Mouse (Mus musculus): Measurements from ENCODE around the gene Dact1. TPM values are rescaled to one million over a fixed set of nuclear protein-coding genes. Genes with fewer than 3 reads are reported as not detected.
A peak's percentile ranks its signal among the peaks of the same experiment; 100 is the strongest.

The Dact1 gene
- polyA plus RNA-seq, 1 experiment from 2014 or later = 34.7 TPM

DNA sequence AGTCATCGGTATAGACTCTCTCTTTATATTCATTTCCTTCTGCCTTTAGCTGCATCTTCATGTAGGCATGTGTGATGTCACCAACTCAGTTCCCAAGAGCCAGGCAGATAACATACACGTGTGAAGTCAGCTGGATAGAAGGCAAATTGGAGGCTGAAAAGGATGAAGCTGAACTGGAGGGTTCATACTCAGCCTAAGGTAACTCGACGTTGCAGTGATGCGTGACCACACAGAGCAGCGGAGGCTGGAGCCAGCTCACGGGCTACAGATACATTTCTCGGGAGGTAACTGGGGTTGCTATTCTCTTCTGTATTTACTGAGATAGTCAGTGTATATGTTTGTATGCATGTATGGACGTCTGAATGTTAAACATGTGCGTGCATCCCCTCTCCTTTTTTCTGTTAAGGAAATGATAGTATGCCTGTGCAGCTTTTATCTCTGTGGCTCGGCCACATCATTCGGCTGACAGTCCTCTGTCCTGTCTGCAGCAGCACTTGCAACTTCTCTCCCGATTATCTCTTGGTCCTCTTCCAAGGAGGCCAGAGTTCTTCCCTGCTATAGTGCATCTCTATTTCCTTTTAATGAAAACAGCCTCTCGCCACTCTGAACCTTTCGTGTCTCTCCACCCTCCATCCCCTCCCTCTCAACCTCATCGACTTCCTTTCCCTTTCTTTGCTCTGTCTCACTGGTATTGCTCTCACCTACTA lies 29.6 kb downstream of the Dact1 start:
- WGBS = 76% methylated on average over 16 of the region's 16 CpGs
- no peak for ATAC-seq (ENCODE audit: insufficient number of reproducible peaks, insufficient read depth, low FRiP score, low TSS enrichment, low read depth)

DNA sequence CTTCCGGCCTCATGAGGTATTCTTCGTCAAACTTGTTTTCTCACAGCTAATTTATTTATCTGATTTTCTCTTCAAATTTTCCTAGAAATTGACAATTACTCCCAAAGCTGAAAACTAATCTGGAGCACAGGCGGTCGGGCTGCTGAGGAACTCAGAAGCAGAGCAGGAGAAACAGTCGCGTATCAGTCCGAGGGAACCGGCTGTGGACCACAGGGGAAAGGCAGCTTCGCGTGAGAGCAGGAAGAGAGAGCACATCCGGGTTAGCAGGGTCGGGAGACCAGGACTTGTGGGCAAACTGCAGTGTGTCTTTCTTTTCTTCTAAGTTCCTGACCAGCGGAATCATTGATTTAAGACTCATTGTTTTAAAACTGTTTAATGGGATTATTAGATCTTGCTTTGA lies 32.7 kb downstream of the Dact1 start:
- Histone ChIP-seq H3K9ac (no peak overlapping the region), H3K36me3 (no peaks in the 10 kb centered on the region), H3K27ac (no peak overlapping the region), H3K27me3 (no peaks in the 10 kb centered on the region), H3K4me2 (peak overlapping the region; percentile 37), H3K4me3 (no peak overlapping the region), H3K9me3 (no peaks in the 10 kb centered on the region), H3K4me1 (peaks cover 22% of the 10 kb centered on the region)
- WGBS = 37% methylated on average over 13 of the region's 13 CpGs
- no peak for ATAC-seq (ENCODE audit: insufficient number of reproducible peaks, insufficient read depth, low FRiP score, low TSS enrichment, low read depth)

More for the DNA sequence above, 29.6 kb downstream of the Dact1 start:
- Histone ChIP-seq H3K4me2 (no peak overlapping the region), H3K9ac (no peak overlapping the region), H3K4me3 (no peak overlapping the region), H3K27me3 (no peaks in the 10 kb centered on the region), H3K27ac (no peak overlapping the region), H3K4me1 (0 out of 2 replicates have a peak, but pooled peaks cover 5% of the 10 kb centered on the region), H3K36me3 (no peaks in the 10 kb centered on the region), H3K9me3 (no peaks in the 10 kb centered on the region)

DNA sequence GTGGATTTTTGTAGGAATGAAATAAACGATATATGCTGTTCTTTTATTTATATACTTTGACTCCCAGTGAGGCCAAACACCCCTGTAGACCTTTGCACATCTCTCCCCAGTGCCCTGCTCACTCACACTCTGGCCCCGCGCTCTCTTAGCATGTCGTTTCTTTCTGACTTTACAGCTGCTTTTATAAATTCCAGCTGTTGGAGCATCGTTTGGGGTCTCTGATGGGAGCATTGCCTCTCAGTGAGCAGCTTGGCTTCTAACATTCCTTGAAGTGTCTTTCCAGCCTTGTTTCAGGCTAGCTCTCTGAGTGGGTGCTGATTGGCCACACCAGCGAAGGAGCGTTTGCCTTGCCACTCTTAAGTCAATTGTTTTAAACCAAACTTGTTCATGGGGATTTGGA lies 35.8 kb downstream of the Dact1 start:
- no peaks in the 10 kb centered on the region for H3K27me3 ChIP-seq
- H3K4me1 ChIP-seq = peaks cover 26% of the 10 kb centered on the region
- ATAC-seq (ENCODE audit: insufficient number of reproducible peaks, insufficient read depth, low FRiP score, low TSS enrichment, low read depth) = no peak
- no peaks in the 10 kb centered on the region for H3K36me3 ChIP-seq
- H3K4me2 ChIP-seq = peak overlapping the region; percentile 28; the same call in 1 of the 2 replicates
- peak overlapping the region; percentile 18; the same call in 1 of the 2 replicates for H3K27ac ChIP-seq
- no peak overlapping the region for H3K4me3 ChIP-seq
- H3K9ac ChIP-seq = no peak overlapping the region
- 29% methylated on average over 7 of the region's 7 CpGs for WGBS
- no peaks in the 10 kb centered on the region for H3K9me3 ChIP-seq

- no peak overlapping the region for H3K4me3 ChIP-seq
- peak overlapping the region; percentile 28; the same call in 1 of the 2 replicates for H3K4me2 ChIP-seq
- no peaks in the 10 kb centered on the region for H3K36me3 ChIP-seq
- no peaks in the 10 kb centered on the region for H3K9me3 ChIP-seq
- no peaks in the 10 kb centered on the region for H3K27me3 ChIP-seq
- H3K27ac ChIP-seq = 0 out of 2 replicates have a peak overlapping the region, but pooled peaks have one; percentile 18
- WGBS = 18% methylated on average over 5 of the region's 5 CpGs
- peaks cover 26% of the 10 kb centered on the region for H3K4me1 ChIP-seq
- no peak overlapping the region for H3K9ac ChIP-seq
- no peak for ATAC-seq (ENCODE audit: insufficient number of reproducible peaks, insufficient read depth, low FRiP score, low TSS enrichment, low read depth)
Measured at GRCm38 (mm10) chr12:71346071-71346470, 36.4 kb downstream of the Dact1 start.

DNA sequence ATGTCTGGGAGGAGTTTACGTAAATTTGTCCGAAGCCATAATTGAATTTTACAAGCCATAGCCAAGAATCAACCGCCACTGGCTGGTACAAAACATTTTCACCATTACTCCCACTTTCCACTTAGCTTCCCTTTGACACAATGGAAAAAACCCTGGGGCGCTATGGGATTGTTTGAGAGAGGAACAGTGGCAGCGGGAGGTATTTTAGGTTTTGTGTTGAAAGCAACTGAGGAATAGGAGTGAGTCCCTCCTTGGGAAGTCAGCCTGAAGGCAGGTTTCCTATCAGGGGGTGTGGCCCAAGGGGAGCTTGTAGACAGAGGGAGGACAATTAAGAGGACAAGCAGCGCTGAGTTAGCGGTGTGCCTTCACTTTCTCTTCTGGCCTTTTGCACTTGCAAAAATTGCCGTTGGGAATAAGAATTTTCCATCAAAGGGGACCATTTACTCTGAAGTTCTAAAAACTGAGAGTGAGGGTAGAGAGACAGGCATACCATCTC lies 38.8 kb downstream of the Dact1 start:
- no peak overlapping the region for H3K9ac ChIP-seq
- peak overlapping the region; percentile 5; the same call in 1 of the 2 replicates for H3K4me2 ChIP-seq
- H3K27ac ChIP-seq = no peak overlapping the region
- peaks cover 26% of the 10 kb centered on the region for H3K4me1 ChIP-seq
- 36% methylated on average over 8 of the region's 8 CpGs for WGBS
- H3K27me3 ChIP-seq = no peaks in the 10 kb centered on the region
- H3K4me3 ChIP-seq = no peak overlapping the region
- no peaks in the 10 kb centered on the region for H3K36me3 ChIP-seq
- no peaks in the 10 kb centered on the region for H3K9me3 ChIP-seq
- no peak for ATAC-seq (ENCODE audit: insufficient number of reproducible peaks, insufficient read depth, low FRiP score, low TSS enrichment, low read depth)

DNA sequence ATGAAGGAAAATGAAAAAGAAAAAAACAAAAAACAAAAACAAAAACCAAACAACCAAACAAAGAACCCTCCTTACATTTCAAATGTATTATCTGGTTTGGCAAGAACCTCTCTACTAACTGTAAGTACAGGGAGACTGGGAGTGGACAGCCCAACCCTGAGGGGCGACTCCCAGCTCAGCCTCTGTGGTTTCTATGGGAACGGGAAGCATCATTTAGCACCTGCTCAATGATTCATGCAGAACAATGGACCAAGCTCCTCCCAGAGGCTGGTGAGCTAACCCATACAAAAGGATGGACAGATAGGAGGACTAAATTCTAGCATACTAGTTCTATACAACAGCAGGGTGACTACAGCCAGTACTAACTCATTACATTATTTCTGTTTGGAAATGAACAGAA lies 40.4 kb downstream of the Dact1 start:
- ATAC-seq (ENCODE audit: insufficient number of reproducible peaks, insufficient read depth, low FRiP score, low TSS enrichment, low read depth) = no peak
- Histone ChIP-seq H3K9me3 (no peaks in the 10 kb centered on the region), H3K4me3 (no peak overlapping the region), H3K27me3 (no peaks in the 10 kb centered on the region), H3K4me1 (peaks cover 34% of the 10 kb centered on the region), H3K4me2 (no peak overlapping the region), H3K36me3 (no peaks in the 10 kb centered on the region), H3K9ac (no peak overlapping the region), H3K27ac (no peak overlapping the region)
- 84% methylated on average over 2 of the region's 2 CpGs for WGBS

DNA sequence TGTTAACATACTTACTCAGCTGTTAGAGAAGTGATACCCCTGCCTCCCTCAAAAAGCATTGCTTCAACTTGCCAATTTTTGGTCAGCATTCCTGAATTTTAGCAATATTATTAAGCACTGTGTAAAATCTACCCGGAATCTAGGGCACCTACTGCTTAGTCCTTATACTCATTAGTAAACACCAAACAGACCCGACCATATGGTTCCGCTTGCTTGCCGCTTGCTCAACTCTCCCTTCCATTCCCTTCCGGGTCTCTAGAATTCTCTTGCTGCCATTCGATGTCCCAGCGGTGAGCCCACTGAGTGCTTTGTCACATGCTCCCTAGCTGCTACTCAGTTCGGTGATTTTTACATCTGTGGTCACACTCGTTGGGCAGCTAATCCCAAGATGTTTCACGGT lies 45.0 kb downstream of the Dact1 start:
- Histone ChIP-seq H3K27ac (no peak overlapping the region), H3K4me2 (no peak overlapping the region; the same call in none of the 2 replicates), H3K27me3 (no peaks in the 10 kb centered on the region), H3K36me3 (no peaks in the 10 kb centered on the region), H3K9me3 (no peaks in the 10 kb centered on the region), H3K9ac (no peak overlapping the region), H3K4me3 (no peak overlapping the region), H3K4me1 (peaks cover 14% of the 10 kb centered on the region)
- 24% methylated on average over 10 of the region's 10 CpGs for WGBS
- ATAC-seq (ENCODE audit: insufficient number of reproducible peaks, insufficient read depth, low FRiP score, low TSS enrichment, low read depth) = no peak

- Histone ChIP-seq H3K27ac (no peak overlapping the region), H3K27me3 (no peaks in the 10 kb centered on the region), H3K4me1 (peaks cover 16% of the 10 kb centered on the region), H3K9ac (no peak overlapping the region), H3K4me2 (no peak overlapping the region; the same call in none of the 2 replicates), H3K4me3 (no peak overlapping the region), H3K36me3 (no peaks in the 10 kb centered on the region), H3K9me3 (no peaks in the 10 kb centered on the region)
- 33% methylated on average over 3 of the region's 3 CpGs for WGBS
- no peak for ATAC-seq (ENCODE audit: insufficient number of reproducible peaks, insufficient read depth, low FRiP score, low TSS enrichment, low read depth)
Measured at GRCm38 (mm10) chr12:71355092-71355491, 45.4 kb downstream of the Dact1 start.

GRCm38 (mm10) chr12:71361616-71362015 lies 51.9 kb downstream of the Dact1 start:
- no peak overlapping the region for H3K4me2 ChIP-seq
- no peaks in the 10 kb centered on the region for H3K9me3 ChIP-seq
- H3K9ac ChIP-seq = no peak overlapping the region
- no peaks in the 10 kb centered on the region for H3K36me3 ChIP-seq
- H3K27ac ChIP-seq = no peak overlapping the region
- peaks cover 19% of the 10 kb centered on the region for H3K4me1 ChIP-seq
- no peaks in the 10 kb centered on the region for H3K27me3 ChIP-seq
- no peak for ATAC-seq (ENCODE audit: insufficient number of reproducible peaks, insufficient read depth, low FRiP score, low TSS enrichment, low read depth)
- WGBS = 87% methylated on average over 7 of the region's 7 CpGs
- no peak overlapping the region for H3K4me3 ChIP-seq

DNA sequence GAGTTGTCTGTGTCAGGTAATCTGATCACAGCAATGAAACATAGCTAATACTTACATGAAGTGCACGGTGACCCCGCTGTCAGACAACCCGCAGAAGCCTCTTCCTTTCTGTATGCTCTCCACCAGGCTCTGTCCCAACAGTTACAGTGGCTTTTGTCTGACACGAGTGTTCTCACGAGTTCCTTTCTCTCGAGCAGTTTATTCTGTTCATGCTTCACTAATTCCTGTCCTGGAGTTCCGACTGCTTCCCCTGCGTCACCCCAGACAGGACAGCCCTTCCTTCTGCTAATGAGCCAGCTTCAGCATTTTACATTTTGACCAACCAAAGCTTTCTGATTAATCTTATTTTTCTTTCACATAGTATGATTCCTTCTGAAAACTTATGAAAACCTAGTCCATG lies 52.7 kb downstream of the Dact1 start:
- Histone ChIP-seq H3K9ac (no peak overlapping the region), H3K27ac (no peak overlapping the region), H3K36me3 (no peaks in the 10 kb centered on the region), H3K27me3 (no peaks in the 10 kb centered on the region), H3K9me3 (no peaks in the 10 kb centered on the region), H3K4me2 (no peak overlapping the region), H3K4me3 (no peak overlapping the region), H3K4me1 (peaks cover 19% of the 10 kb centered on the region)
- no peak for ATAC-seq (ENCODE audit: insufficient number of reproducible peaks, insufficient read depth, low FRiP score, low TSS enrichment, low read depth)
- 80% methylated on average over 8 of the region's 8 CpGs for WGBS

DNA sequence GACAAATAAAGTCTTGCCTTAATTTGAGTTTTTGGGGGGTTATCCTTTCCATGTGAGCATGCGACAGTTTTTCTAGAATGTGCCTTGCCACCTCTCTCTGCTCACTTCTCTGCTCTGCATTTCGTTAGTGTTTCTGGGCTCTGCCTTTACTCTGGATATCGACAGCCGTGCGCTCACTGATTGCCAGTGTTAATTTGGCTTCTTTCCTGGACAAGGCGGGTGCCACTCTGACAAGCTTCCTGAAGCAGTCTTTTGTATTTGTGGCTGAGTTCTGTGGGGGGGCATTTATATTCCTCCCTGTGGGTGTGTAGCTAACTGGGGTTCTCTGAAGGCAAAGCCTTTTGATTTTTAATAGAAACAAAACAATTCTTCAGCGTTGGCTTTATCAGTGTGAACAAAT lies 54.4 kb downstream of the Dact1 start:
- WGBS = 59% methylated on average over 7 of the region's 7 CpGs
- Histone ChIP-seq H3K4me2 (no peak overlapping the region), H3K9me3 (no peaks in the 10 kb centered on the region), H3K4me3 (no peak overlapping the region), H3K27ac (no peak overlapping the region), H3K4me1 (peaks cover 19% of the 10 kb centered on the region), H3K27me3 (no peaks in the 10 kb centered on the region), H3K9ac (no peak overlapping the region), H3K36me3 (no peaks in the 10 kb centered on the region)
- ATAC-seq (ENCODE audit: insufficient number of reproducible peaks, insufficient read depth, low FRiP score, low TSS enrichment, low read depth) = no peak

GRCm38 (mm10) chr12:71364531-71364930 lies 54.8 kb downstream of the Dact1 start:
- H3K9ac ChIP-seq = no peak overlapping the region
- H3K4me2 ChIP-seq = no peak overlapping the region
- 85% methylated on average over 3 of the region's 3 CpGs for WGBS
- peaks cover 19% of the 10 kb centered on the region for H3K4me1 ChIP-seq
- no peaks in the 10 kb centered on the region for H3K27me3 ChIP-seq
- H3K4me3 ChIP-seq = no peak overlapping the region
- H3K27ac ChIP-seq = no peak overlapping the region
- H3K36me3 ChIP-seq = no peaks in the 10 kb centered on the region
- ATAC-seq (ENCODE audit: insufficient number of reproducible peaks, insufficient read depth, low FRiP score, low TSS enrichment, low read depth) = no peak
- no peaks in the 10 kb centered on the region for H3K9me3 ChIP-seq
